Mouse (Mus musculus): ENCODE data around the gene Lrpap1.

Lrpap1 gene

GRCm38 (mm10) chr5:35056604-35057432, 48.7 kb downstream of the Lrpap1 start, which contains the start of gene Dok7:
Gene Dok7 (plus strand): TSS chr5:35056766.
- DNase-seq (ENCODE audit: low read depth, low spot score), result peak; percentile 35

GRCm38 (mm10) chr5:35055076-35055475, 50.5 kb downstream of the Lrpap1 start:
- peak; percentile 12 for DNase-seq (ENCODE audit: low read depth, low spot score)

GRCm38 (mm10) chr5:35054628-35055027, 50.9 kb downstream of the Lrpap1 start:
- DNase-seq (ENCODE audit: low read depth, low spot score), result no peak

GRCm38 (mm10) chr5:35050541-35050940, 55.0 kb downstream of the Lrpap1 start:
- DNase-seq (ENCODE audit: low read depth, low spot score), result no peak

- DNase-seq (ENCODE audit: low read depth, low spot score), result peak; percentile 73
Observed at GRCm38 (mm10) chr5:35043110-35043451, 62.5 kb downstream of the Lrpap1 start.

- no peak for DNase-seq (ENCODE audit: low read depth, low spot score)
Observed at GRCm38 (mm10) chr5:35042431-35043109, 63.0 kb downstream of the Lrpap1 start.

Measured in R1 (cell line).